Mouse (Mus musculus): ENCODE results near the gene Plekha7.

The Plekha7 gene

DNA sequence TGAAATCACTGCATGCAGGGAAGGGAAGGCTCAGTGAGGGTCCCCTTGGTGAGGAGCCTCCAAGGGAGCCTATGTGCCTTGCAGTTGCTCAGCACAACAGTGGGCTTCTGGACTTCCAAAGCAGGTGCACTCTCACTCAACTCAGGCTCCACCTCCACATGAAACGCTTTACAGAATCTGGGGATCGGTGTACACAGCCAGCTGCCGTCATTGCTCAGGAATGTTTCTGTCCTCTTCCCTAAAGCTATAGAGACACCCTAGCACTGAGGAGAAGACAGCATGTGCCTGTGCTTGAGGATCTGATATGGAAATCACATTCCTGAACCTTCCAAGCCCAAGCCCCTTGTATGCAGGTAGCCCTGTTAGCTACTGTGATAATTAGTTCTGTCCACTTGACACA lies 120.7 kb downstream of the Plekha7 start:
- no peak for DNase-seq (ENCODE audit: low read depth, low spot score)

DNA sequence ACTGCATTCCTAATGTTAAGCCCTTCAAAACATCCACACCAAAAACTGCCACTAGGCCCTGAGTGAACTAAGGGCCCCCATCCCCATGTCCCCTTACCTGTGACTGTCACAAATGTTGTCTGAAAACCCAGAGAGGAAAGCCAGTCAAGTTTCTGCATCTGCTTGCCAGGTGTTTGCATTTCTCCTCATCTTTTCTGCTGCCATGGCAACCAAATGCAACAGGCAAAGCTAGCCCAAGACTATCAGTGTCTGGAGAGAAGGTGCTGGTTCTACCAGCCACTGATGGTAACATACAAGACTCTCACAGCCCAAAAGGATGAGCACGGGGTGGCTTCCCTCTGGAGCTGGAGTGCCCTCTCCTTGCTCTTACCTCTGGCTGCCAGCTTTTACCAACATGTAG lies 121.3 kb downstream of the Plekha7 start:
- no peak for DNase-seq (ENCODE audit: low read depth, low spot score)

DNA sequence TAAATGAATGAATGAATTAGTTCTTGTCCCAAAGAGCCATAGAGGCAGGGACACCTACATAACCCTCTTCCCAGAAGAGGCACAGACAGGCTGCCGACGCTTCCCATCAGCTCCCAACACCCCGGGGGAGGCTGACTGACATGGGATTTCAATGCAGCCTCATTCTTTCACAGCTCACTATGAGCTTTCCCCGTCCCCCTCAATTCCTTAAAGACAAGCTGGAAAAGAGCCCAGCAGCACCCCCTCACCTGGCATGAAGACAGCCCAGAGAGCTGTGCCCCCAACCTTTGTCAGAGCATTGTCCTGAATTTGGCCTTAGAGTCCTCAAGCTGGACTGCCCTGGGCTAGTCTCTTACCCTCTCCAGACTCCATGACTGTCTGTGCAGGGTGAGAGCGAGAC lies 122.0 kb downstream of the Plekha7 start:
- DNase-seq (ENCODE audit: low read depth, low spot score): no peak

DNA sequence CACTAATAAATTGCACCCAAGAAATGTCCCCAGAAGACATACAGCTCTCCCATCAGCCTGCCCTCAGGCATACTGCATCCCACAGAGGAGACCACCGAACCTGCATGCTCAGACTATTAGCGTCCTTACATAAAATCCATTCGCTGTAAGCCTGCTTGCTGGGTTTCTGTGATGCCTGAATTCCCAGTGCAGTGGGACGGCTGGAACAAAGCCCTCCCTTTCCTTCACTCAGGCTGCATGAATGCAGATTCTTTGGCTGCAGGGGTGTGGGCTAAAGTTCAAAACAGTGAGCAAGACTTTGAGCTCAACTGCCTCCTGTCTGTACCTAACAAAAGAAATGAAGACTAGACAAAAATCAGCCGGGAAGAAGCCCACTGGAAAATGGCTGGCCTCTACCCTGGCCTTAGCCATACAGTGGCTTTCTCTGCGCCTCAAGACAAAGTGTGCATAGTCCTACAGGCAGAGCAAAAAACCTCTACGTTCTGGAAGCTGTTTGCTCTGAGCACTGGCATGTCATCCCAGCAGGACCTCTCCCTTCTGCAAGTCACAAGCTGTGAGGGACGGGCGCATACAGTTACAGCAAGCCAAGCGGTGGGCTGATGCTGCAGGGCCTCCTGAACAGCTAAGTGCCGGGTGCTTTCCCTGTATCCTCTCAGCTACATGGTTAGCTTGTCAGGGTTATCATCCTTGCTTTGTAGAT lies 123.7 kb downstream of the Plekha7 start:
- no peak for DNase-seq (ENCODE audit: low read depth, low spot score)

DNA sequence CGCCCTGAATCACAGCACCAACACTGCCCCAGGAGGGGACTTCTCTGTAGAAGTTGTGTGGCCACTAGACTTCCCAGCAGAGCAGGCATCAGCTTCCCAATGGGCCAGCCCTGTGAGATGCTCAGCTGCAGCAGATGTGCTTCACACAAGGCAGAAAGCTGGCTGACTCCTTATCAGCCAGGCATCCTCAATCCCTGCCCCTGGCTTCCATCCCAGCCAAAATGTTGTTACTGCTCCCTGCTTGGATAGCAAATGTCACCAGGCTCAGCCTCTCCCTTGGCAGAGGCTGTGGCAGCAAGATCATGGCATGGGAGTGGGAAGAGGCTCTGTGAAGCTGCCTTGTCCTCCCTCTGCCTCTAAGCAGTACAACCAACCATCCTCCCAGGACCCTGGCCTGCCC lies 125.7 kb downstream of the Plekha7 start:
- no peak for DNase-seq (ENCODE audit: low read depth, low spot score)

DNA sequence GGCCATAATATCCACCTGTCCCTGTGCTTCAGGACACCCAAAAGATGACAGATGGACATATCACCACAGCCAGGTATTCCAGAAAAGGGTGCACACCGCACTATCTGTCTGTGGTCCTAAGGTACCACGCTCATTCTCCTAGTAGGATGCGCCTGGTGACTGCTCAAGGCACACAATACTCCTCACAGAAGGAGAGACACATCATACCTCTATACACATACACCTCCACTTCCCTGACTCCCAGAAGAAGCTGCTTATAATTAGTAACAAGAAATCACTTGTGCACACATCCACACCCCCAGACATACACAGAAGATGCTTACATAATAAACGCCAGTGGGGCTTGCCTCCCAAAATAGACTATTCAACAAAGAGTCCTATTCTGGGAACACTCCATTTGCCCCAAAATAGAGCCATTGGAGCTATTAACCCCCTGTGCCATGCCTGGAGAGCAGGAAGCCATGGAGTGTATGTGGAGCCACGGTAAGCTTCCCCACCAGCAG lies 126.7 kb downstream of the Plekha7 start:
- DNase-seq (ENCODE audit: low read depth, low spot score): no peak

DNA sequence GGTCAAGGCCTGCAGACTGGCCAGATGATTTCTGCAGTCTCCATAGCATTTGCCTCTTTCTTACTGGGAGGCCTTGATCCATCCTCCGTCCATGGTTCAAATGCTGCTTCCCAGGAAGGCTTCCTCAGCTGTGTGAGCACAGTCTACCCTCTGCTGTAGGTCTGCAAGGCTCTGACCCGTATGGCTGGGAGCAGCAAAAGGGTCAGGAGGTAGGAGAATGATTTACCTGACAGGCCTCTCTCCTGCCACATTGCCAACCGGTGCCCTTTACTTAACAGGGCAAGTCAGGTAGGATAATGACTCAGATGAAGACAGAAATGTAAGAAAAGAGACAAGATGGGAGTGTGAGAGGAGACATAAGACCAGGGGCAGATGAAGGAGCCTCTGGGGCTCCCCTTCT lies 129.3 kb downstream of the Plekha7 start:
- no peak for DNase-seq (ENCODE audit: low read depth, low spot score)

DNA sequence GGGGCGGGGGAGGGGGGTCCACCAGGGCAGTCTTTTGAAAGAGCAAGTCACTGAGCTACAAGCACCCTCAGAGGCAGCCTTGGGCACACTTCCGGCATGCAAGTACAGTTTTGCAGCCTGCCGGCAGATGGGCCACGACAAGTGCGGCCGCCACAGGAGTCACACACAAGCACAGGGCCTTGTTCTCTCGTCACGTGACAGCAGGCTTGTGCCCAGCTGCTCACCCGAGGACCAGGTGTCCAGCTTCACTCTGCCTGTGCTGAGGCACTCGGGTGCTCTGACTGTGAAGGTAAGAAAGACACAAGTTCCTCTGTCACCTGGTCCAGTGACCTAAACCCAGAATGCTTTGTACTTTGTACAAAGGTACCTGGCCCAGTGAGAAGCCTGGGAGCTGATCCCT lies 135.4 kb downstream of the Plekha7 start:
- DNase-seq (ENCODE audit: low read depth, low spot score): no peak

DNA sequence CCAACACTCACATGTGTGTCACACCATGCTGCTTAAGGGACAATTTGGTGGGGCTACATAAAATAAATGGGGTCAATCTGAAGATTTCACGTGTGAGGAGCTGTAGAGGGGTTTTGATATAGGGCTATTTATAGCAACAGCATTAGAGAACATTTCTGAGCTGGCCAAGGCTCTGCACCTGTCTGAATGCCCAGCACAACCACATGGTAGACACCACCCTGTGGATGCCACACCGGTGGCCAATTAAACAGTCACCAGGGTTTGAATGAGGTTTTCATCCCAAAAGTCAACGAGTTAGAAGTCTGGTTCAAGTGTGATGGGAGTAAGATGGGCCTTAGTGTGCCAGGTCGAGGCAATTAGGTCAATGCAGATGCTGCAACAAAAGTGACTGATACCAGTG lies 138.8 kb downstream of the Plekha7 start:
- no peak for DNase-seq (ENCODE audit: low read depth, low spot score)

DNA sequence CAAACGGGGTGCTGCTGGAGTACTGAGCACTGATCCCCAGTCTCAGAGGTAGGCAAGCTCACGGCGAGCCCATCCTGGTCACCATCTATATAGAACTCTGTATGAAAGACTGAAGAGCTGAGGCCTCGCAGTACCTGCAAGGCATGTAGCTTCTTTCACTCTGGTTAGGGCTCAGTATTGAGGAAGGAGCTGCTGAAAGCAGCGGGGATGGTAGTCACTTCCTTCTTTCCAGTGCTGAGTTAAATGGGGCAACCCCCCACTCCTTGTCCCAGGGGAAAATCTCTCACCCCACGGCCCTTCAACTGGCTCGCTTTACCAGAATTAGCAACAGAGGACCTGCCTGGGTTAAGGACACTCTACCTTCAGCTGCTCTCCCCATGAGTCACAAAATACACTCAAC lies 140.0 kb downstream of the Plekha7 start:
- DNase-seq (ENCODE audit: low read depth, low spot score): no peak

DNA sequence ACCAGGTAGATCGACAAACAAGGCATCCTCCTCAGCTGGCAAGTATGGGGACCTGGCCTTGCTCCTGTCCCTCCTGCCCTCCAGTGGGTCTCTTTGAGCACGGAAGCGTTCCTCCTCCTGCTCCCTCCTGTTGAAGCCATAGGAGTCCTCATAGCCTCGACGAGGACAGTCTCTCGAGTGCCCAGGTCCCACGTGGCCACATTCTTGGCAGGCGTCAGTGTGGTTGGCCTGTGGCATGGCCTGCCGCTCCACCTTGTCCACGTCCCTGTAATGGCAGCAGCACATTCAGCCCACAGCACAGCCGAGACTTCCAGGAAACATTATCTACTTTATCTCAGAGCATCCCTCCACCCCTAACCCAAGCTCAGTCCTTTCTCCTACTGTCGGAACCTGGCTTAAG lies 143.9 kb downstream of the Plekha7 start:
- DNase-seq (ENCODE audit: low read depth, low spot score): no peak

DNA sequence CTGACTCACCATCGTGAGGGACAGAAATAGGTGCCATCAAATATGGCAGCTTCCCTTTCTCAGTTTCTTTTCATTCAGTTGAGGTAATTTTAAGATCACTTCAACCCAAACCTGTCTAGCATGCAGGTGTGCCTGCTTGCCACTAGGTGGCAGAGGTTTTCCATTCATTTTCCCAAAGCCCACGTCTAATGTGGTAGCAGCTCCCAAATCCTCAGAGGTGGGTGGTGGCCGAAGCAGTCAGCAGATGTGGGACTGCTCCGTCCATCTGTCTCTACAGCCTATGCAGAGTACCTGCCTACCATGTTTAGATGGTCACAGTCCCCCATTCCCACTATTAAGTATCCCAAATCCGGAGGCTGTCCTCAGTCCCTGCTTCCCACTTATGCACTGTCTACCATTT lies 146.6 kb downstream of the Plekha7 start:
- no peak for DNase-seq (ENCODE audit: low read depth, low spot score)

DNA sequence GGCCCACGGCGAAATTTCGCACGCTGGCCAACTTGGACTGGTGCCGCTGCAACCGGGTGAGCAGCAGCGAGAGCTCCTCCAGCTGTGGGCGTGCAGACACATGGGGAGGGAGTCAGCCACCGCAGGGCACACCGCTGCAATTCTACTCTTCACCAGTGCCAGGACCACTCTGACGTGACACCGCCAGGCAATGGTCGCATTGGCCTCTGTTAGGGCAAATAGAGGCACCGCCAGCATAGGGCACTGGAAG lies 151.4 kb downstream of the Plekha7 start:
- DNase-seq (ENCODE audit: low read depth, low spot score): no peak

DNA sequence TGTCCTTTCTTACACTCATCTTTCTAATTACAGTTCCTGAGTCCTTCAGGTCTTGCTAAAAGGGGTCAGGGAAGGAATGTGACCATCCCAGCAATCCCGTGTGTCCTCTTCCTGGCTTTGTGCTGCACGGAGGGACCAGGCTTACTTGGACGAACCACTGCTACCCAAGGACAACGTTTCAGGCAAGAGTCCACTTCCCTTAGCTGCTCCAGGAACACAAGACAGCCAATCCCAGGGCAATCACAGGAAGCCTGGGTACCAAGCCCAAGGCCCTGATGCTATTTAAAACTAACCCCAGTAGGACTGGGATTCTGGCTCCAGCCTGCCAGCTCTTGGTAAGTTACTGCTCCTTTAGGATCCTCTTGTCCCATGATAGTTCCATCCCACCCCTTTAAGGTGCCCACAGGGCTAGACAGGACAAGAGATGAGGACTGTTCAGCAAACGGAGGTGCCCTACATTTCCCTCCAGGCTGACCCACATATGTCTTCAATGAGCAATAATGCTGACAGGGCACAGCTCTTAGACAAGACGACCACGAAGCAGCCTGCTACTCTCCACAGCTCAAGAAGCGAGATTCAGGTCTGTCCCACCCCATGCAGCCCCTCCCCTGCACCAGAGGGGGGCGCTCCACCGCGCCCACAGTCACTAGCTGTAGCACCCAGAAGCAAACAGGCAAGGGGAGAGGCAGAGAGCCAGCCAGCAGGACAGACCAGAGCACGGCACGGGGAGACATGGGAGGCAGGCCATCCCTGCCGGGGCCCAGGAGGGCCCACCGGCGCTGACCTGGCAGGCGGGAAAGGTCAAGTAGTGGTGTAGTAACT lies 151.9 kb downstream of the Plekha7 start:
- DNase-seq (ENCODE audit: low read depth, low spot score): no peak

DNA sequence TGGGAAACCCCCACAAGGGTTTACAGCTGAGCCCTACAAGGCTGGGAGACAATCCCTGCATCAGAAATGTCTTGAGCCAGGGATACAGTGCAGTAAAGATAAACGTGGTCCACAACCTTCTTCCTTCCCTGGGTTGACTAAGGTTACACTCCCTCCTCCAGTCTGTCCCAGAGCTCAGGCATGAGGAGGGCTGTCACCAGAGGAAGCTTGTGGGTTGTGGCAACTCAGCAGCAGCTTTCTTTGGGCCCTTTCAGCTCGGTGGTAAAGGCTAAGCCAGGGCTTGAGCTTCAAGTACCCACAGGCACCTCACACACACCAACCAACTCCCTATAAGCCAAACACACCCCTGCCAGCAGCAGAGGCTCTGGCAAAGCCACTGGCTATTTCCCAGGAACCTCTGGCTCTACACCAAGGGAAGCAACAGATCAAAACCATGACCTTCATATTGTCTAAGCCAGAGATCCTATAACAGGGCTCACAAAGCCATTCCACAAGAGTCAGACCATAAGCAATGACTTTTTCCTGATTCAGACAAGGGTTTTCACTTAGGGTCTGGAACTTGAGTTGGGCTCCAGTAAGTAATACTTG lies 154.3 kb downstream of the Plekha7 start:
- no peak for DNase-seq (ENCODE audit: low read depth, low spot score)

DNA sequence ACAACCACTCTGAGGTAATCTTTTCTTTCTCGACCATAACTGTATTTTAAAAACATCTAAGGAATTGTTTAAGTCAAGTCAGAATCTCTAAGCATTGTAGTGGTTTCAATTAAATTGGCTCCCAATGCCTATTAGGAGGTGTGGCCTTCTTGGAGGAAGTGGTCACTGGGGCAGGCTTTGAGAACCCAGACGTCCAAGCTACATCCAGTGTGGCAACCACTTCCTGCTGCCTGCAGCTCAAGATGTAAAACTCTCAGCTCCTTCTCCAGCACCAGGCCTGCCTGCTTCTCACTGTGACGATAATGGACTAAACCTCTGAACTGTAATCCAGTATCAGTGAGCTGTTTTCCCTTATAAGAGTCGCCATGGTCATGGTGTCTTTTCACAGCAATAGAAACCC lies 158.6 kb downstream of the Plekha7 start:
- no peak for DNase-seq (ENCODE audit: low read depth, low spot score)

DNA sequence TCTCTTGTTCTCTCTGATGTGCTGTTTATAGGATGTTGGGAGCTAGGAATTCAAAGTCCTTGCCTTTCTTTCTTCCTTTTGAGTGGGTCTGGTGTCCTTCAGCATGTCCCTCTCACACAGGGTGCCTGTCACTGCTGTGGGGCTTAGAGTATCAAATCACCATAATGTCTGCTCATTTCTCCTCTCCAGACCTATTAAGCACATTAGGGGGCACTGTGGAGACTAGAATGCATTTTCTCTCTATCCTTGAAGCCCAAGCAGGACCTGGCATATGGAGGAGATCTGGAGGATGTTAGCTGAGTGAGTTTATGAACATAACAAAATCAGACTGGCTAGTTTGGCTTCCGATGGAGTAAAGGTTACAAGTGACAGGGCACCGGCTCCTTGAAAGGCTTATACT lies 161.1 kb downstream of the Plekha7 start:
- DNase-seq (ENCODE audit: low read depth, low spot score): no peak

DNA sequence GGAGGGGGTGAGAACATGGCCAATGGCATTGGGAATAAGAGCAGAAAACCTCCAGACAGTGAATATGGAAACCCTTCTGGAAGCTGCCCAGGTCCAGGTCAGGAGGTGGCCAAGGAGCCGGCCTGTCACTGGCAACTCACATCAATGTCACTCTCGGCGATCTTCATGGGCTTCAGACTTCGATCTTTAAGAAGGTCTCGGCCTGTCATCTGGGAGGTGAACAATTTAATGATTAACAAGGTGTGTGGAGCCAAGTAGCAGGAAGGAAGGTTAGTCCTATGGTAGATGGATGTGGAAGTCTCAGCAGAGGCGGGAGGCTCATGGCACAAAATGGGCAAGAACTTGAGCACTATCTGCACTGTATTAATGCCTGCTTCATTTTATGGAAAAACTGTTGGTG lies 163.1 kb downstream of the Plekha7 start:
- no peak for DNase-seq (ENCODE audit: low read depth, low spot score)

DNA sequence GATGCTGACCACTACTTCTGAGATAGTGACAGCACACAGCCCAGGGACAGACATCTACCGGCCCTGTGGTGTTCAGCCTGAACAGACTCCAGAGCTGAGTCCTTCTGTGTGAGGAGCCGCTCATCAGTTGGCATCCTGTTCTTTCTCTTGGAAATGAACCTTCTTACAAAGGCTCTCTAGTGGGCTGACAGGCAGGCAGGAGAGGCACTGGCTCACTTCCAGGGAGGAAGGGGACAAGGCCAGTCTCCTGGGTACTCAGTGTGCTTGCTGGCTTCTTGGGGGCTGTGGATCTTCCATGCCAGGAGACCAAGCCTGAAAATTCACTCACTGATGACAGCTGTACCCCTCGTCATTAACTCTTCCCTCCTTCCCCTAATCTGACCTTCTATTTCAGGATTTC lies 170.5 kb downstream of the Plekha7 start:
- no peak for DNase-seq (ENCODE audit: low read depth, low spot score)

DNA sequence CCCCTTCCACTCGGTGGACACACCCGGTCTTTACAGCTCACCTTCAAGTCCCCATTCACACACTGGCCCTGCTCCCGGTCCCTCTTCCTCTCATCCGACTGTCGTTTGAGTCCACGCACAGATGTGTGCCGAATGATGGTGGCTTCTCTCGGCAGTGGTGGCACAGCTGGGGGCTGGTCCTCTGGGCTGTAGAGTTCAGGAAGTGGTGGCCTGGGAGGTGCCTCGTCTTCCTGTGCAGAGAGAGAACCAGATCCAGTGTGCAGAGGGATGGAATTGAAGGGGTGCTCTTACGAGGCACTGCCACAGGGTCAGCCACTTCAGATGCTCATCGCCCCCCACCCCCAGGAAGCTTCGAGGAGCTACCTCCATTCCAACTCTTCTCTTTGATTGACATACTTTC lies 171.0 kb downstream of the Plekha7 start:
- DNase-seq (ENCODE audit: low read depth, low spot score): no peak

DNA sequence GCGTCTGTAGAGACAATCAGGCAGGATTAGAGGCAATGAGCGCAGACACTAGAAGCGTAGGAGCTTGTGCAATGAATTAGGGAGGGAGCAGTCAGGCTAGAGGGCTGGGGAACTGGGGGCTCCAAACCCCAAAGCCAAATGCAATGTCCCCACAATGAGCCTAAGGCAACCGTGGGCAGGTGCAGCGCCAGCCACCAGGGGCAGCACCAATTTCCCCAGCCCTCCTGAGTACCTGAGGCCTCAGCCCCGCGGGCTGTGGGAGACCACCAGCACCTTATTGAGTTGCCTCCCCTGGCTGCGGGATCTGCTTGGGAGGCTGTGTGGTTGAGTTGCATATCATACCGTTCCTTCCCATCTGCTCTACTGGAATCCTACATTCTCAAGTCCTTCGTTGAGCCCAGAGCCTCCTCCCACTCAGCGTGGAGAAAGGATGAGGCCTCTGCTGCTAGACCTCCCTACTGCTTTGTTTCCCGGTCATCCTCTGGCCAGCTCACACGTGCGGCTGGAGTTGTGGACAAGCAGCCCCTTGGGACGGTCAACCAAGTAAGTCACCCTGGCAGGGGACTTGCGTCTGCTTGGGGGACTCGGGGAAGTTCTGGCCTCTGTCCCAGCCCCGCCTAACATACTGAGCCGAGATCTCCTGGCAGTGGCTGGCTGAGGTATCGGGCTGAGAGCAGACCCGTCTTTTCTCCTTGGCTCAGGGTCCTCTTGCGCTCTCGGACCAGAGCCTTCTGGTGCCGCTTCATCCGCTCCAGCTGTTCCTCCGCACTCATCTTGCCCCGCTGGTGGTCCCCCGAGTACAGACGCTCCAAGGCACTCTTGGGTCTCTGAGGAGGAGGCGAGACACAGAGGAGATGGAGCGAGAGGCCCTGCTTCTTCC lies 173.5 kb downstream of the Plekha7 start:
- DNase-seq (ENCODE audit: low read depth, low spot score): no peak

DNA sequence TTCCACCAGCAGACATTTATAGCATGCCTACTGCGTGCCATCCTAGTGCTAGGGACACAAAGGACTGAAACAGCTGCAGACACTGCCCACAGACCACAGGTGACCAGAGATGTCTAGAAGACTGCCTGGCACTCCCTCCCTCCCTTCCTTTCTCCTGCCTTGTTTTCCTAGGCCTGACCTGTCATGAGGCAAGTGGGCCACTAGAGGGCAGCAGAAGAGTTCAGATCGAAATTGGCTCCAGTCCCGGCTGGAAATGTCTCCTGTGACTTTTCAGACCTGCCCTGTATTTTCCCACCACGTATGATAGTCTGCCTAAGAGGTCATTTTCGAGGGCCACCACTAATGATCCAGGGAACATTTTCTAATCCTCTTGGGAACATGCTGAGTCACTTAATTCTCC lies 176.1 kb downstream of the Plekha7 start:
- DNase-seq (ENCODE audit: low read depth, low spot score): no peak

All from brain, embryonic 18.5 days (tissue).